Mouse (Mus musculus): ENCODE measurements around the gene Med13l.

Med13l gene

DNA sequence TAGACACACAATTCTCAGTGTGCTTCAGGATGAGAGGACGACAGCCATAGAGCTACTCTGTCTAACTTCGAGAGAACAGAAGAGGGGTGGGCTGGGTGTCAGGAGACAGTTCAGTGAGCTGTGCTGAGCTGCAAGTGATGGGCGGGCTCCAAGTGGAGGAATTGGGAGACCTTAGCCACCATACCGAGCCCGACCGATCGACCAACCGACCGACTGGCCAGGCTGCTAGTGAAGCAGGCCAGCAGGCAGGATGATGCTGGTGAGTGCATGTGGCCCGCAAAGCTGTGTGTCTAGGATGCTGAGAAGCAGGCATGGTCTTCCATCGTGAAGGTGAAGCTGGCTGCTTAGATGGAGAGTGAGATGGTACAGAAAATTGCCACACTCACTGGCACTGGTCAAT is 94.1 kb downstream of the Med13l start:
- DNase-seq (ENCODE audit: extremely low read depth, low read depth, low spot score) = no peak

DNA sequence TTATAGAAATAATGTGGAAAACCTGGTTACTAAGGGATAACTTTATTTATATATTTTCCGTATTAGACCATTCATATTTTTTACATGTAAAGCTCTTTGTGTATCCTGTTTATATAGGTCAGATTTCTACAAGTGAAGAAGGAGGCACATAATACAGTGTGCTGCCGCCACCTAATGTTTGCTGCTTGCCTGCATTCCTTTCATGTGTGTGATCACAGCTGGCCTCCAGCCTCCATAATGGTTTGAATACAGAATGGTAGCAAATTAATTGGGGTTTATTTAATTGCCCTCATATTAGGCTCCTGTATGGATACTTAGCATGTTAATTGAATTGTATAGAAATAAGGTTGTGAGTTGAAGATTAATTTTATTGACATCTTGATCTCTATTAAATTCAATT is 94.5 kb downstream of the Med13l start:
- no peak for DNase-seq (ENCODE audit: extremely low read depth, low read depth, low spot score)

DNA sequence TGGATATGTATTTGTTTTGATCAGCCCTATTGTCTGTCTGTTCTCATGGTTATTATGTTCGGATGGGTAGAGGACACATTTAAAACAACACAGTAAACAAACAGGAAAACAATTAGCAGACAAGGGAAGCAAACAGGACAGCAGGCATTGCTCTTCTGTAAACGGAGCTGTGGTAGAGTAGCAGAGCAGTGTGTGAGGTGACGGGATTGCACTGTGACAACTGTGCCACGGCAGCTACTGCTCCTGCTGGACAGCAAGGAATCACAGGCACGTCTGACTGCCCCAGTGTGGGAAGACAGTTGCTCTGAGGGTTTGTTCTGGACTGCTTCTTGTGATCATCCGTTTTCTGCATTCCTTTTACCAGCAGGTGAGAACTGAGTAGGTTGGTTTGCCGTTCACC is 94.9 kb downstream of the Med13l start:
- DNase-seq (ENCODE audit: extremely low read depth, low read depth, low spot score) = no peak

DNA sequence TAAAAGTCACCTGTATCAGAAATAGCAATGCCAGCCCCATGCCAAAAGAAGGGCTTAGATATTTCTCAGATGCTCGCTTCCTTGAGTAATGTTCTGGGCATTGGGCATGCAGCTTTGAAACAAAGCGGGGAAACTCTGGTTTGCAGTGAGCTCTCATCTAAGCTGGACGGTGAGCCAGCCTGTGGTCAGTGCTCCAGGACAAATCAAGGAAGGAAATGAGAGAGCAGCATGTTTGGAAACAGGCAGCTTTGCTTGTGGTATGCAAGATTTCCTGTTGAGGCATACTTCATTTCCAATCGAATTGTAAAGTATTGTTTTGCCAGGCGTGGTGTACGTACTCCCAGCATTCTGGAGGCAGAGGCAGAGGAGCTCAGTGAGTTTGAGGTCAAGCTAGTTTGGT is 95.5 kb downstream of the Med13l start:
- DNase-seq (ENCODE audit: extremely low read depth, low read depth, low spot score) = no peak

DNA sequence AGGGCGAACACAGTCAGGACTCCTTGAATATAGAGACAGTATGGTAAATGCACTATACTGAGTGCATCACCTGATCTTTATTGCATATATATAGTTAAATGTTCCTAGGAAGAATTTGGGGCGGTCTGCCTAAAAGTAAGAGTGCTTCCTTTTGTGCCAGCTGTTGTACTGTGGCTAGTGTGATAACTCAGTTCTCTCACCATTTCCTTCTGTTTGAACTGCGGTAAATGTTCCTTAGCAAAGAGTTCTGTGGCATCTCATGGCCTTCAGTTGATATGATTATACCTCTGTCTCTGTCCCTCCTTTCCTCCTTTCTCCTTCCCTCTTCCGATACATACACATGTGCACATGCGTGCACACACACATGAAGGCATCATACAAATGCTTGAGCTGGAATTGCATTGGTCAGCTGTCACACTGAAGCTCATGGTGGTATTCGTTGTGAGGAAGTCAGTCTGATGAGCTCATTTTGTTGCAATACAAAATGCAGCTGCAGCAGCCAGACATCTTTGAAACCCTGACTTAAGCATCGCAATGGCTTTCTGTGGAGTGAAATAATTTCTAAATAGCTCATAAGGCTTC is 97.9 kb downstream of the Med13l start:
- no peak for DNase-seq (ENCODE audit: extremely low read depth, low read depth, low spot score)

DNA sequence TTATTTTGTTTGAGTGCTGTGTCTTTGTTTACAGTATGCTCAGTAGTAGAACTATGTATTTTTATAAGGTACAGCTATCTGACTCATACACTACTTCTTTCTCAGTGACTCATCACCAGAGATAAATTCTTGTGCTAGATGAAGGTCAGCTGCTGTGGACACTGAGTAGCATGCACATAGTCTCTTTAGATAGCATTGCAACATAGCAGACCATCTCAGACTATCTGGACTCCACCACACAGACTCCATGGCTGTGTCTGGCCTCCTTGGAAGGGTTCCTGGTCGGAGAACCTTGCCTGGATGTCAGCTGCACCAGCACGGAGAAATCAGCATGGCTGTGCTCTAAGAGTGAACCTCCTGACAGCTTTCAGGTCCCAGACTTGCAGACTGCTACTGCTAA is 99.2 kb downstream of the Med13l start:
- DNase-seq (ENCODE audit: extremely low read depth, low read depth, low spot score) = no peak

DNA sequence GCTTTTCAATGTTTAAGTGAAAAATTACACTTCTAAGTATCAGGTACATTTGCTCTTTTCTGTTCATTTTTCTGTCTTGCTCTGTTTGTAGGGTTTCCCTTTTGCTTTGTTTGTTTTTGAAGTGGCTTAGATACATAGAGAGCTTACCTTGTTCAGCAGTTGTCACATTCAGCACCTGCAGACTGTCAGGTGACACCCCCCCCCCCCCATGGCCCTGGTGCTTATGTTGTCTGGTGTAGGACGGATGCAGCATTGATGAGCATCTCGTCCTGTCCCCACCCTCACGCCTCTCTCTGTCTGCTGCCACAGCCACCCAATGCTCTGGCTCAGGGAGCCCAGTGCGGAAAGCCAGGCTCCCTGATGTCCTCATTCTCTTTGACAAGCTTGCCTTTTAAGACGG is 101.3 kb downstream of the Med13l start:
- no peak for DNase-seq (ENCODE audit: extremely low read depth, low read depth, low spot score)

DNA sequence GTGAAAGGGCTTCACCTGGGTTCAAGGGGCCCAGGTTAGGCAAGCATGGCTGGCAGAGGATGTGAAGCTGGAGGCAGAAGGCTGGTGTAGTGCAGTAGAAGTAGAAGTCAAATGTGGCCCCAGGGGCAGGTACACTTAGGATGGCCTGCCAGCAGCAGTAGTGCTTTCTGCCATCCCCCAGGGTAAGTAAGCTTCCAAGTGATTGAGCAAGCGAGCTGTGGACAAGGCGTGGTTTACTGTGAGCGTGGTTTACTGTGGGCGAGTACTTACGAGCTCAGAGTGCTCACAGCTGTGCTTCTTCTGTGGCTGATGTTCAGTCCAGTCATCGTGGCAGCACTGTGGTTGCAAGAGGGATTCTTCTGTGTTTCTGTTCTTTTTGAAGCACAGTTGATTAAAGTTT is 103.5 kb downstream of the Med13l start:
- peak; percentile 42 for DNase-seq (ENCODE audit: extremely low read depth, low read depth, low spot score)

DNA sequence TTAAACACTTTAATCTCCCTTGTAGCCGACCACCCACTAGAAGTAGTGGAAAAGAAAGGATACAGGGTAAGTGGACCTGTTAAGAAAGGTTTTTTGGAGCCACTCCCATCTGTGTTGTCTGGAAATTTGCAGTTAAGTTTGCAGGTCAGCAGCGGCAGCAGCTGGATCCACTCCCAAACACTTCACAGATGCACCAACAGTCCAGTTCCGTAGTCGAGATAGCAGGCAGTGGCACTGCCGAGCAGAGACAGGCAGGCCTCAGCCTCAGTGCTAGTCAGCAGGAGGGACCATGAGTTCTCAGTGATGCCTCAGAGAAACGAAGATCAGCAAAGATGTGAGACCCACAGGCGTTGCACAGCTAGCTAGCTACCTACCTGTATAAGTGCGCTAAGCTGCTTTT is 104.5 kb downstream of the Med13l start:
- no peak for DNase-seq (ENCODE audit: extremely low read depth, low read depth, low spot score)

DNA sequence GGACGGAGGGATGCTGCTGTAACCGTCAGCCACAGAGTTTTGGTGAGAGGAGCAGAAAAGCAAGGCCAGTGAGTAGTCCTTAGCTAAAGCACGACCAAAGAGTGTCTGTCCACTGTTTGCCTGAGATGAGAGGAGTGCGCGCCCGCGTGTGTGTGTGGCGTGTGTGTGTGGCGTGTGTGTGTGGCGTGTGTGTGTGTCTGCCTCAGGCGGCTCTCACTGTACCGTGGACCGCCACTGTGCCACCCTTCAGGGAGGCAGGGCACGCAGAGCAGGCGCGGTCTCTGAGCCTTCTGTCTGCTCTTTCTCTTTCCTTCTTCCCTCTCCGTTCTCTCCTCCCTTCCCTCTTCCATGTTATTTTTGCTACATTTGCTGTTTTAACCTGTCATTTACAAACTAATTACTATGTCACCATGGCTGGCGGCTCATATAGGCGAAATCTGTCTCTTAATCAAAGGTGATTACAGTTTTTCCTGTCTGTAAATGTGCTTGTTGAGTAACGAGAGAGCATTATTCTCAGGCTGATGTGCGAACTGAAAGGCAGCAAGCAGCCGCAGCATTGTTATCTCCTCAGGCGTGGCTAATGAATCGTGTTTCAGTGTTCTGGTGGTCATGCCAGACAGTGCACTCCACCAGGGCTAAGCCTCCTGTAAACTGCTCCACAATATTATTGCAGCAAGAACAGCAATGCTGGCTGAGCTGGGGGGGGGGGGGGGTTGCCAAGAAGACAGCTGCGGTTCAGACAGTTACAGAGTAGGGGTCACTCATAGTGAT is 106.1 kb downstream of the Med13l start:
- DNase-seq (ENCODE audit: extremely low read depth, low read depth, low spot score) = no peak

DNA sequence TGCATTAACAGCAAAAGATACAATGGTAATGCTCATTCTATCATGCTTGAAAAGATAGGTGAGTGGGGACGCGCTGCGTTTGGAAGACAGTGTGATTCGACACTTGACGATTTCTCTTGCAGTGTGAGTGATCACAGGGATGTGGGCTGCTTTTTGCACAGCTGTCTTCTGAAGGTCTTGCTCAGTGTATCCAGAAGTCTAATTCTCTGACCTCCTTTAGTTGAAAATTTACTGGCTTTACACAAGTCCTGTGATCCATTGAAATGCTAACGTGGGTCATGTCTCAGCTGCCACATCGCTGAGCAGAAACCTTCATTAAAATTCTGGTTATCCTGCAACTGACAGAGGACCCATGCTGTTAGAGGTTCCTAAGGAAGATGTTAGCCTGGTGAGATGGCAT is 107.4 kb downstream of the Med13l start:
- no peak for DNase-seq (ENCODE audit: extremely low read depth, low read depth, low spot score)

DNA sequence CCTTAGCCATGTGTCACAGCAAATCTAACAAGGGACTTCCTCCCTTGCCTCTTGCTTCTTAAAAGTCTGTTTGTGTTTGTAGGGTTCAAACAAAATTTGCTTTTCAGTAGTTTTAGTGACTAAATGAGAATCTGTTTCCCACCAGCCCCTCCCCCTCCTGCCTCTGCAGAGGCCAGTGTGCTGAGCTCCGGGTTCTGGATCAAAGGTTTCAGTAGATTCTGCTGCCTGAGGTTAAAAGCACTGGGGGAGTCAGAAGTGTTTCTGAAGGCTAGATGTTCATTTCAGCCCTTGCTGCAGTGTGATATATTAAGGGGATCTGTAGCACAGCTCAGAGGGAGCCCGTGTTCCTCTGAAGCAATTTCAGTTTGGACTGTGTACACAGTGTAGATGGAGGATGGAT is 108.5 kb downstream of the Med13l start:
- DNase-seq (ENCODE audit: extremely low read depth, low read depth, low spot score) = no peak

DNA sequence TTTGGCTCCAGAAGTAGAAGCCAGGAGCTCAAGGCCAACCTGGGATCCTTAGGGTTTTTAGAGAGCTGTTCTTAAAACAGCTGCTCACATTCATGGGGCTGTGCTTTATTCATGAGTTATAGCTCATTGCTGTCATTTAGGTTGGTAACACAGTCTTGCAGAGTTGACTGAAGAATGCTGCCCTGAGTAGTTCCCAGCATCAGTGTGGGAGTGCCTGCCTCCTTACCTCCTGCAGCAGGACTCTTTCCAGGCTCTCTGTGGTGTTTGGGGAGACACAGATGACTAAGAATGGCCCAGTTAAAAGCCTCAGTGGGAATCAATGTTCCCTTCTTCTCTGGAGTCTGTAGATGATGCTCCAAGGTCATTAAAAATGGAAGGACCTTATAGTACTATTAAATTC is 111.6 kb downstream of the Med13l start:
- no peak for DNase-seq (ENCODE audit: extremely low read depth, low read depth, low spot score)

DNA sequence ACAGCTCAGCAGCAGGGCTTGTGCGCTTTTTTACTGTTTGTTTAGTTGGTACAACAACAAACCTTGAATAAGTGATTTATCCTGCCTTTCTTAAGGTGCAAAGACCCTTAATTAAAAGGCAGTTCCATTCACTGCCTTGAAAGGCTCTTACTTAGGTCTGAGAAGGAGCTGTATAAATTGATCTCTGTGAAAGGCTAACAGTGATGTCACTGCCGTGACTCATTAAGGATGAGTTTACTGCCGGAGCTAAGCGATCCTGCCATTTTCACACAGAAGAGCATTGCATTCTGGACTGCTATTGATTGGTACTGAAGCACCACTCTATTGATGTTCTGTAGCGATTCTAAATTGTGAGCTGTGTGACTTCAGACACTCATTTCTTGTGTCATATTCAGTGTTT is 113.4 kb downstream of the Med13l start:
- DNase-seq (ENCODE audit: extremely low read depth, low read depth, low spot score) = no peak

DNA sequence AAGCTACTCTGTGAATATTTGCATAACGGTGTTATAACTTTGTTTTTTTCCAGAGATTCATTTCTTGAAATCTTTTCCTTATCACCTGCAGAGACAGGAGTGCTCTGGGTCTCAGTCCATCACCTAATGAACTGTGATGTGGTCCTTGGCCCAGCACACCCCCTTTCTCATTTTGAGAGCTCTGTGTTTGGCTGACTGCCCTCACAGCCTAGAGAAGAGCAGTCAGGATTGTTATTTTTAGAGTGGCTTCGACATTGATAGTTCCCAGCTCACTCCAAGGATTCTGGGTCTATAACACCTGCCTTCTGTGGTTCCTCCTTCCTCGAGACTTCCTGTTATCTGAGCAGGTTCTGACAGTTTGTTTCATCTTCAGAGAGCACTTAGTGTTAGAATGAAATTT is 113.8 kb downstream of the Med13l start:
- no peak for DNase-seq (ENCODE audit: extremely low read depth, low read depth, low spot score)

DNA sequence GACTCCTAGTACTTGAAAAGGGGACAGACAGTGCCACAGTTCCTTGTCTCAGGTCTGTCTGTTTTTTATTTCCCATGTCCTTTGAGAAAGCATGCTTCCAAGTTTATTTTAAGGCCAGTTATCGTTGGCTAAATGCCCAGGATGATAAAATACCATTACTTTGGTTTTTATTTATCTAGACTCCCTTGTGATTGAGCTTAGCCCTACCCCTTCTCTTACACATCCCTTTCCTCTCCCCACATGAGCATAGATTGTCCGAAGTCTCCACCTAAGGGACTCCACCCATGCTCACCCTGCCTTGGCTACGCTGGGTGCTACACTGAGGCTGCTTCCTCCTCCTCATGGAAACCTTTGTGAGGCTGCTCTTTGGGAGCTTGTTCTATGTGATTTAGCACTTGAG is 115.2 kb downstream of the Med13l start:
- DNase-seq (ENCODE audit: extremely low read depth, low read depth, low spot score) = no peak

DNA sequence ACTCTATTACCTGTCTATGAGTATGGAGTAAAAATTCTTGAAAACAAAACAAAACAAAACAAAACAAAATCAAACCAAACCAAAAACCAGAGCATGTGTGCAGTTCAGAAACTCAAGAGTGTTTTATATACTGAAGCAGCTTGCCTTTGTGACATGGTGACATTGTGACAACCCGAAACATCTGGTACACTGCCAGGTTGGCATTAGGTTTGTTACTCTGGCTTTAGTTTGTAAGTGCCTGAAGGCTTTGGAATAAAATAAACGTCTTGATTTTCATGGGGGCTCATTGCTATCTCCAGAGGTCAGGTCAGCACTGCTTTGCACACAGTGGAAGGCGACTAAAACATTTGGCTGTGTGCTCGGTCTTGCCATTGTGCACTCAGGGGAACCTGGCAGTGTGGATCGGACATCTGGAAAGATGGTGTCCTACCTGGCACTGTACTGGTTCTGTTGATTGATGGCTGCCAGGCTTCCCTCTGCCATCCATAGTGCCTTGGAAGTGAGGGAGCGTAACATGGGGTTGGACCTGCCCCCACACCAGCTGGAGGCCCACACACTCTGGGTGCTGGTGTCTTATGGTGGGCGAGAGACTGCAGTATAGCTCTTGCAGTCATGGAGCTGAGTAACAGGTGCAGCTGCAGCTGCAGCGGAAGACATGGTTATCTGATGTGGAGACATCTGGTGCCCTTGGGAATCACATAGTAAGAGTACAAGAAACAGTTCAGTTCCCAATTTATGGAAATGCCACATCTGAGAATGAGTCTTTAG is 115.9 kb downstream of the Med13l start:
- DNase-seq (ENCODE audit: extremely low read depth, low read depth, low spot score) = no peak

DNA sequence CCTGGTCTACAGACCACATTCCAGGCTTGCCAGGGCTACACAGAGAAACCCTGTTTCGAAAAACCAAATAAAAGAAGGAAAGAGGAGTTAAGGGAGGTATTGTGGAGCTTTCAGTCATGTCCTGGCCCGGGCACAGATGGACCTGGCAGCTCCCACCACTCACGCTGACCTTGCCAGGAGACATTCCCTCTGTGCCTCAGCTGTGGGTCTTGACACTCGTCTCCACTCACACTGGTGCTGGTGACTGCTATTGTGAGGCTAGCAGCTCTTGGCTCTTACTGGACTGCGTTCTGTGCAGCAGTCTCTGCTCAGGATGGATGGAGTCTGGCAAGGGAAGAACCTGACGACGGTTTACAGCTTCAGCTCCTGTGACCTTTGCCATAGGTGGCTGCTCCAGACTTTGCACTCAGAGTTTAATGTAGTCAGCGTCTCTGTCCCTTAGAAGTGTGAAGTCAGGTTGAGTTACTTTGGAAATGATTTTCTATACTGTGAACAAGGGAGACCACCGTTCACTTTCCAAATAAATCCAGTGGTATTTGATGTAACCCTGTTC is 118.9 kb downstream of the Med13l start:
- DNase-seq (ENCODE audit: extremely low read depth, low read depth, low spot score) = no peak

DNA sequence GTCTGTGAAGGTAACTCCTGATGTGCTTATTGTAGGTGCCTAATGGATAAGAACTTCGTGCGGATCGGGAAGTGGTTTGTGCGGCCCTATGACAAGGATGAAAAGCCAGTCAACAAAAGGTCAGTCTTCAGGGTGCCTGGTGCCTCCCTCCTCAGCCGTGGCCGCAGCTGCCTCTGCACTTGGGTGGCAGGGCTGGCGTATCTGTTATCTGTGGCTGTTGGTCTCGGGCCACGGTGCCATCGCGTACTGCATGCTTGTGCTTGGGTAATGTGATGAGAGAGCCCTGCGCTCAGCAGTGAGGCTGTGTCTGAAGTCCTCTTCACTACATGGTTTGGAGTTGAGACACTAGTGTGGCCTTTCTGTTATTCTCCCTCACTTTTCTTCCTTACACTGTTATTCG is 120.4 kb downstream of the Med13l start:
- no peak for DNase-seq (ENCODE audit: extremely low read depth, low read depth, low spot score)

DNA sequence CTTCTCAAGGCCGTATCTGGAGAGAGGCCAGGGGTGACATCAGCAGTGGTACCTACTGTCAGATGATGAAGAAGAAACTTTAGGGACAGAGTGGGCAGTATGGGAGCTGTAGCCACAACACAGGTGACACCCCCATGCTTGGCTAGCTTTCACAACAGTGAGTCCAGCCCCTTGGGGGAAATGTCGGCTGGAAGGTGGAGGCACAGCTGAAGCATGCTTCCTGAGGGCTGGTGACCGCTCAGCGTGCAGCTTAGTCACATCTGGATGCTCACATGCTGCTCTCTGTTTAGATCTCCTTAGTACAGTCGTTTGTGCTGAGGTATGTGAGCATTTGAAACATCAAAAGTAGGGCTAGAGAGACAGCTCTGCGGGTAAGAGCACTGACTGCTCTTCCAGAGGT is 121.5 kb downstream of the Med13l start:
- DNase-seq (ENCODE audit: extremely low read depth, low read depth, low spot score) = no peak

DNA sequence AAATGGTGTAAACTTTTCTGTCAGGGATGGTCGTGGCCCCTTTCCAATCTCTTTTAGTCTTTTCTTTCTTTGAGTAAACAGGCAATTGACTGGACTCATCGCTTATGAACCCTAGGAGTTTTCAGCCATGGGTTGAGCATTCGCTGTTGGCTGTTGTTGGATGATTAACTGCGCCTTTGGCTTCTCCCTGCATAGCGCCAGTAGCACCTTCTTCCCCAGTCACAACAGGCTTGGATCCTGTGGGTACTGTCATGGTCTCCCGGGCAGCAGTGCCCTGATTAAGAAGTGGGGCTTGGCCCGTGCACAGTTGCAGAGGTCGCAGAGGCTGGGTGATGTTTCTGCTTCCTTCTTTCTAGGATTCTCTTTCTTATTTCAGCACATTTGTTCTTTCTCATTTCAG is 124.7 kb downstream of the Med13l start:
- DNase-seq (ENCODE audit: extremely low read depth, low read depth, low spot score) = no peak

DNA sequence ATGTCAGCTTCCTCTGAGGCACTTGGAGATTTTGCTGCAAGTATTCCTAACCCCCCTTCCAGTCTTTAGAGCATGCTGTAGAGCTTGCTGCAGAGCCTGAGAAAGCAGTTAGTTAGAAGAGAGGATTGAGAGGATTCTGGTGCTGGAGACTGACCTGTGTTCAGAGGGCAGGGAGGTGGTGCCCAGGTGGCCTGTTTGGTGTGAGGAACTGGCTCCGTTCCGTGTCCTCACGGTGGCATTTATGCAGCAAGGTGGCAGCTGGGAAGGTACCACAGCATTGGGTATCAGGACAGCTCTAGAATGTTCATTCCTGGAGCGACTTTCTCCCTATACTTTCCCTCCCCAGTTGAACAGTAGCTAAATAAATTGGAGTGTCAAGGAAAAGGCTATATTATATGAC is 125.5 kb downstream of the Med13l start:
- no peak for DNase-seq (ENCODE audit: extremely low read depth, low read depth, low spot score)

Measured in fat pad, adult 2 months (tissue).